Mouse (Mus musculus) heart, postnatal 10 days (tissue): ENCODE measurements at regions not wholly inside any gene's neighbourhood (a gene's known extent, or its start where the extent isn't known, plus 50 kb on each side); places are given as distances from the start of the nearest gene placed in this dataset.

Experiments
- DNase-seq, 2 experiments: peaks; one replicate each; pipeline ENCODE4 v3.0.0; 2021
- intact Hi-C: fragments of 180-260 bp; cut with DNase I; formaldehyde crosslinking; loops from one replicate; pipeline ENCODE4 v1.15.1; 2025

DNA sequence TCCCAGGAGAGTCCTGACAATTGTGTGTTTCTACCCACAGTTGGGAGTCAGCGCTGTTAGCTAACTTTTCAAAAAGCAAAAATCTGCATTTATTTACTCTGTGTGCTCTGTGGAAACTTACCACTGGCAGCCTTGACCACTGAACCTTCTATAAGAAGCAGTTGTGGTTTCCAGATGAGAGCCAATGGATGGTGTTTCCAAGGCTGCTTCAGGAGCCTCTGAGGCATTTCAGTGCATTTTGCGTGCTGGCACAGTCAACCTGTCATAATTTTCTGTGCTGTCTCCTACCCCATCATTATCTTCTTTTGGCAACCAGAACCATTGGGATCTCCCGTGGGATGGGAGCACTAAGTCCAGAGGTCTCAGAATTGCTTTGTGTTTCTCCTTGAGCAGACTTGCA, 60.3 kb downstream of the 4930544G11Rik start:
- DNase-seq: no peak
- intact Hi-C loops: no loop called here

GRCm38 (mm10) chr6:66023531-66023930, 71.1 kb downstream of the 4930544G11Rik start:
- intact Hi-C loops: no loop called here
- no peak for DNase-seq

- intact Hi-C loops: no loop called here
- no peak for DNase-seq
Observed at GRCm38 (mm10) chr6:66036789-66037188, 84.4 kb downstream of the 4930544G11Rik start.

- no peak for DNase-seq
- intact Hi-C loops: no loop called here
Observed at GRCm38 (mm10) chr6:66051852-66052251, 99.4 kb downstream of the 4930544G11Rik start.

DNA sequence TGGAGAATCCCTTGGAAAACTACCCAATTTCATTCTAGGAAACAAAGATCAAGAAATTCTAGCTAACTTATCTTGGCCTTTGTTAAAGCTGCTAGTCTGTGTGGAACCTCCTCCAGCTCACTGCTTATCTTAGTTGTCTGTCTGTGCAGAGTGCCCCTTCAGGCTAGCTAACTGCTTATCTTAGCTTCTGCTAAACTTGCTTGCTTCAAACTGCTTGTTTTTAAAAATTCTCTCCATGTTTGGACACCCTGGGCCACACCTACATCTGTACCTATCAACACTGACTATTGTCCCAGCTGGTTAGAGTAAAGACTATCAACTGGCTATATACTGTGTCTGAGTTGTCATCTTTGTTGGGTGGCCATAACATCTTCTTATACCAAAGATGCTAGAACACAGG, 100.0 kb downstream of the 4930544G11Rik start:
- DNase-seq: no peak
- intact Hi-C loops: no loop called here

DNA sequence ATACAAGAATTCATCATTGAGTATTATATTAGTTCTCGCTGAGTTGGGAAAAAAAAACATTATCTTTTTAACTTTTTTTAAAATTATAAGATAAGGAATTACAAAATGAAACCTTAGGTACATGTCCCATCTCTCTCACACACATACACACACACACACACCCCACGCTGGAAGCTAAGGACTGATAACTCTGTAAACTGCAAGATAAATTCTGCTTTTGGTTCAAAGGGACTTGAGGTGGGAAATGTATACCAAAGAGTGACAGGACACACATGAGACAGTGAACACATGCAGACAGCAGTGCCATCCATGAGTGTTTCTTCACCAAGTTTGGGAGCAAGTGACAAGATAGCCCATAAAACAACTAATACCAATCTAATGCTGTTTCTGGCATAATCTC, 100.8 kb downstream of the 4930544G11Rik start:
- no peak for DNase-seq
- intact Hi-C loops: no loop called here

GRCm38 (mm10) chr6:66068874-66069273, 116.5 kb downstream of the 4930544G11Rik start:
- DNase-seq: no peak
- intact Hi-C loops: no loop called here

GRCm38 (mm10) chr6:66077445-66077844, 125.0 kb downstream of the 4930544G11Rik start:
- intact Hi-C loops: no loop called here
- DNase-seq: no peak

DNA sequence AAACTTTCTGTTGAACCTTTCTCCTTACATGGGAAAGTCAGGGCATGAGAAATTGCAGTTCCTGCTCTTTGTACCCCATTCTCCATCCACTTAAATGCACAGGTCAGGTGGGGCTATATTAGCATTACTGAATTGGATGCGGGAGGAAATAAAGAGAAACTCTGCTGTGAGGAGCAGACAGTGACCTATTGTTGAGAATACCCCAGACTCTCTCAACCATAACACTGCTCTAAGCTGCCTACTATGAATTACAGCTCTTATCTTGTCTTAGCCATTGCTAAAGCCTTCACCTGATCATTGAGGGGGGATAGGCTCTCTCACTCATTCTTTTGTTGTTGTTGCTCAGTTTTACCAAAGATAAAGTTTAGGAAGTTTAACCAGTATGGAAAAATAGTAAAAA, 126.4 kb downstream of the 4930544G11Rik start:
- intact Hi-C loops: no loop called here
- no peak for DNase-seq

- no peak for DNase-seq
- intact Hi-C loops: no loop called here
Observed at GRCm38 (mm10) chr6:66101555-66102071, 149.2 kb downstream of the 4930544G11Rik start.

DNA sequence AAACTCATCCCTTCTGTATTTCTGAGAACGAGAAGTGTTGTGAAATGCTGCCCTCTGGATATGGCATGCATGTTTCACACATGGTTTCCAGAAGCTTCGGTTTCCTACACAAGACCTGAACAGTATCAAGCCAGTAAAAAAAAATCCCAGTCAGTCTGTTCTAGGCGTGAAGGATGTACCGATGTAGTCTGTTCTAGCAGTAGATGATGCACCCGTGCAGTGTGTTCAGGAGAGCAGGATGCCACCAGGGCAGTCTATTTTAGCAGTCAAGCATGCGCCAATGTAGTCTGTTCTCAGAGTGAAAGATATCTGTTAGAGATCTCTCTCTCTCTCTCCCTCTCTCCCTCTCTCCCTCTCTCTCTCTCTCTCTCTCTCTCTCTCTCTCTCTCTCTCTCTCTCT, 162.0 kb downstream of the 4930544G11Rik start:
- intact Hi-C loops: no loop called here
- DNase-seq: no peak

- intact Hi-C loops: no loop called here
- DNase-seq: no peak
Observed at GRCm38 (mm10) chr6:66121479-66122183, 169.2 kb downstream of the 4930544G11Rik start.

GRCm38 (mm10) chr6:66124292-66124691, 171.9 kb downstream of the 4930544G11Rik start:
- no peak for DNase-seq
- intact Hi-C loops: no loop called here

- DNase-seq: no peak
- intact Hi-C loops: no loop called here
Observed at GRCm38 (mm10) chr6:66151786-66152185, 199.4 kb downstream of the 4930544G11Rik start.

DNA sequence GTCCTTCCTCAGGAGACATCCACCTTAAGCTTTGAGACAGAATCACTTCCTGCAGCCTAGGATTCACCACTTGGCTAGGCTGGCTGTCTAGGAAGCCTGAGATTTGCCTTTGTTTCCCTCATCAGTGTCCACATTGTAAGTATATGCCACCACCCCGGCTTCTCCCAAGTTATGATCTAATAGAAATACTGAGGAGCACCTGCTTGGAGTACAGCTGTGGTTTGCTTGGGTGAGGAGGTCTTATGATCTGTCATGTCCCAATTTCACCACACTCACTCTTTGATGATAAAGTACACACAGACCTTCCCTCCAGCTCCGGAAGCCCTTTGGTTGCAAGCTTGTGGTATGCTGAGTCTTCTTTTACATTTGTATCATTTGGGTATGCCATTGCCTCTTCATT, 202.4 kb downstream of the 4930544G11Rik start:
- intact Hi-C loops: no loop called here
- DNase-seq: no peak

DNA sequence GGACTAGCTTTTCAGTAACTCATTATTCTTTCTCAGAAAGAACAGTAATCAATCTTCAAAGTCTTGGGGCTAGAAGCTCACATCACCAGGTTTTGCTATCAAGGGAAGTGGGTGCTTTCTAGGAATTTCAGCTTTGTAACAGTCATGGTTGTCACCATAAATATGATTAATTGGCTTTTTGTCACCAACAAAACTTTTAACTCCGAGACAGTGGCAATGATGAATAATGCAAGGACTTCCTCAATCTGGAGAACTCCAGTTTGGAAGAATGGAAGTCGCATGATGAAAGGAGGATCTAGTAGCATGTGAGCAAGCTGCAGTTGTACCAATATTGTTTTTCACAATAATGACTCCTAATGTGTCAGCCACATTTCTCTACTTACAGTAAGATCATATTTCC, 208.4 kb downstream of the 4930544G11Rik start:
- intact Hi-C loops: no loop called here
- no peak for DNase-seq

DNA sequence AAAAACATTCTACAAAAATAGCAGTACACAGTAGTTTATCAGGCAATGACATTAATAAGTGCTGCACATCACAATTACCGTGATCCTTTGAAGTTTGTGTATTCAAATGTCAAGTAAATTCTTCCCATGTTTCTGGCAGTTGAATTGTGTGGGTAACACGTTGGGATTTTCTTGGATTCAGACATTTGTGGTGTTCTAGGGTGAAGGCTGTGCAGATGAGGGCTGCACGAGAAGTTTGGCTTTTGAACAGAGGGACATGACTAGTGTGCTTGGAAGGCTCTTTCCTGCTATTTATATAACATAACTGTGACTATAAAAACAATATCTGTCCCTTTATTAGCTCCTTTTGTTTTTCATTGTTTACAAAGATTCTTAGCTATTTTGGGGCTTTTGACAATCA, 216.5 kb downstream of the 4930544G11Rik start:
- intact Hi-C loops: no loop called here
- no peak for DNase-seq

- intact Hi-C loops: no loop called here
- no peak for DNase-seq
Observed at GRCm38 (mm10) chr6:66197990-66198389, 245.6 kb downstream of the 4930544G11Rik start.

DNA sequence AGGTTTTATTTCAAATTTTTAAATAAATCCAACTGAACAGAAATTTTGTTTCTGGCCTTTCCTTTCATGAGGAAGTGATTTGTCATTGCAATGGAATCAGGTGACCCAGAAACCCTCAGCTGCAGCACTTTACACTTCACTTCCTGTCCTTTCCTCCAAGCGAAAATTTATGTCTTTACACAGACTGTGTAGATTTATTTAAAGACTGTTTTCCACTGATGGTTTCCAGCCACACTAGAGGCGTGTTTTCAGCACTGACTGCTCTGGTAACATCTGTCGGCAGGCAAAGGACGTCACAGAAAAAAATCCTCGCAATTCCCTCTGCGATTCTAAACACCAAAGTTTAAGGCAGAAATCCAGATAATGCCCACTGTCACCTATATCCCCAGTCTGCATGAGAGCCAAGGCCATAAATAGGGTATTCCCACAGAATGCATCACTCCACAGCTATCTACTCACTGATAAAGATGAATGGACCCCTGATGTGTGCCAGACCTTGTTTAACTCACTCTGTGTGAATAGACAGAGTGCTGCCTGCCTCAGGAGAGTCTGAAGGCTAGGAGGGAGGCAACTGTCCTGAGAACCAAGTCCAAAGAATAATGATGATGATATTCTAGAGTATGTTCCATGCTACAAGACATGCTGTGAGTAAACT, 247.9 kb downstream of the 4930544G11Rik start:
- intact Hi-C loops: no loop called here
- no peak for DNase-seq

DNA sequence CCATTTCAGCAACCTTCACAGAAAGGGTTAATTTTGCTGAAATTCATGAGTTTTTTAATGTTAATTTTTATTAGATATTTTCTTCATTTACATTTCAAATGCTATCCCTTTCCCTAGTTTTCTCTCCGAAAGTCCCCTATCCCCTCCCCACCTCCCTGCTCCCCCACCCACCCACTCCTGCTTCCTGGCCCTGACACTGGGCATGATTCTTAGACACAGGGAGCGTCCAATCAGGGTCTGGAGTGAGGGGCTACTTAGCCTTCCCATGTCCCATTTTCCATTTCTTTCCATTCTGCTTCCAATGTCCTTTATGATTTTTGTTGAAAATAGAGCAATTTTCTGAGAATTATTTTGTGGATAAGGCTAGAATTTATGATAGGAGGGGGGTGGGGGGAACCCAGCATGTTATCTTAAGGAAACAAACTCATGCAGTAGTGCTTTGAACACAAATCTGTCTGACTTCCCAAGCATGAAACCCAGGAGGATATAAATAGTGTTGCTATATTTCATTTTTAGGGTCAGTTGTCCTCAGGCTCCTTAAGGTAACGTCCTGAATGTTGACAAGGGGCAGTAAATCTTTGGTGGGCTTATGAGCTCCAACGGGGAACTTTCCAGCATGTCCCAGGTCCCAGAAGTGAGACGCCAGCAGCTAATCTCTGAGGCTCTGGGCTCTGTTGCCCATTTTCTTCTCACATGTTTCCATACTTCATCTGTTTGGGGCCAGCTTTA, 254.0 kb downstream of the 4930544G11Rik start:
- DNase-seq: no peak
- intact Hi-C loops: no loop called here

DNA sequence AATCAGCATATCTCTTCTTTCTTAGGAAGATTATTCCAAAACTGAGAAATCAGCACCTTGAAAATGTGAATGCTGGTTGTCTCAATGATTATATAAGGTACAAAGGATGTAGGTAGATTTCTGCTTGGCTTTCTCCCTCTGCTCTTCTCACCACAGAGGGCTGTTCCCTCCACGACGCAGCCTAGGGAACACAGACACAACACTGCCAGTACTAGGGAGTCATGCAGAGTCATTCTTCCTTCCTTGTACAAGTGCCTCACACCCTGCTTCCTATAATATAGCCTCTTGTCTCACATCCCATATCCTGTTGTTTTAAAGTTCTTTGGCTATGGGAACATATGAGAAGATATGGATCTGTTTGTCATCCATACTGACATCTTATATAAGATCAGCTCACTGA, 265.1 kb downstream of the 4930544G11Rik start:
- intact Hi-C loops: no loop called here
- no peak for DNase-seq
